Mouse (Mus musculus): ENCODE data around the gene Pacs2. TPM values are rescaled to one million over a fixed set of nuclear protein-coding genes. Genes with fewer than 3 reads are reported as not detected.

Pacs2 gene
- total RNA-seq, 2 experiments from 2014 or later, result 31.9 to 41.4 TPM

DNA sequence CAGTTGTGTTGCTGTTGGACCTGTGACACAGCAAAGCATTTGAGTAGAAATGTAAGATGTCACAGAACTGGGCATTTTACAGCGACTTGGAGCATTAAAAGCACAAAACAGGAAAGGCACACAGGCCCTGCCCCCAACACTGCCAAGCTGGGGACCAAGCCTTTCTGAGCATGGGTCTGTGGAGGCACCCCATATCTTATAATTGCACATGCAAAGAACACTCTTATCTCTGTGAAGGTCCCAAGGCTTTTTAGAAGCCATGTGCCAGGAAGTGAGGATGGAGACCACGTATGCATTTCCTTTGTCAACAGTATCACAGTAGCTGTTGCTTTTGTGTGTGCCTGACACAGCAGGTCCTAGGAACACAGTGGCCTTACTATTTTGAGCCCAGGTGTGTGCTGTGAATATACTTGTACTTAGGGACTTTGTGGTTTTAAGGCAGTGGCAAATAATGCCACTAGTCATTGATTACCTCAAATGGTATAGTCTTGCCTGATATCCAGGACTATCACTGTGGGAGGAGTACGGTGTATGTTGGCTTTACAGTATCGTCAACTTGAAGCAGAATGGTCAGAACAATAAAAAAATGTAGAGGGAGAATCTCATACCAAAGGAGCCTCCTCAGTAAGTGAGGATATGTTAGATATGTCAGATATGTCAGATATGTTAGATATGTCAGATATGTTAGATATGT lies 93.3 kb downstream of the Pacs2 start:
- intact Hi-C loops (cut with DNase I; ENCODE audit: low total_unique reads), result no loop called here
- DNase-seq, result no peak

- DNase-seq, result no peak
- intact Hi-C loops (cut with DNase I; ENCODE audit: low total_unique reads), result no loop called here
Observed at GRCm38 (mm10) chr12:113108528-113109283, 94.4 kb downstream of the Pacs2 start.

GRCm38 (mm10) chr12:113109801-113110200 lies 95.5 kb downstream of the Pacs2 start:
- DNase-seq, result no peak
- intact Hi-C loops (cut with DNase I; ENCODE audit: low total_unique reads), result no loop called here

GRCm38 (mm10) chr12:113114141-113114540 lies 99.8 kb downstream of the Pacs2 start:
- intact Hi-C loops (cut with DNase I; ENCODE audit: low total_unique reads), result no loop called here
- no peak for DNase-seq

DNA sequence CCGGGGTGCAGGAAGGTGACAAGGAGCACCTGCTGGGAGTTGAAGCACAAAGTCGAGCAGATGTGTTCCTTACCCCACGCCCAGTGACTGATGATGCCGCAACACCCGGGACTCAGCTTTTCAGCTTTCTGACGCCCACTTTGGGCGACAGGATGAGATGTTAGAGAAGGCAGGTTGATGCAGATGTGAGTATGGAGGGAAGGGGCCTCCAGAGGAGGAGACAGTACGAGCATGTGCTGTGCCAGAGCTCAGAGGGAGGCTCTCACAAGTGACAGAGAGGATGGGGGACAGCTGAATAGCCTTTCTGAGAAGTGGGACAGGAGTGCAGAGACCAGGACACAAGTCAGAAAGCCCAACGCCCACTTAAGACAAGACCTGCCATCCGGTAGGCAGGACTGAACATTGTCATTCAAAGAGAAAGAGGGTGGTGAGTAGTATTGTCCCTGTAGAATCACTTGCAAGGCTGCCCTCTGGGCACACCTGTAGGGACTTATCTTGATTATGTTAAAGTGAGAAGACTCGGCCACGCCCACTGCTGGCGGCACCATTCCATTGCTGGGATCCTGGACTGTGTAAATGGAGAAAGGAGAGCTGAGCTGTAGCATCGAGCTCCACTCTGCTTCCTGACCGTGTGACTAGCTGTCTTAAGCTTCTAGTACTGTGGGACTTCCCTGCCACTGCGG lies 100.7 kb downstream of the Pacs2 start:
- no peak for DNase-seq
- intact Hi-C loops (cut with DNase I; ENCODE audit: low total_unique reads), result no loop called here

DNA sequence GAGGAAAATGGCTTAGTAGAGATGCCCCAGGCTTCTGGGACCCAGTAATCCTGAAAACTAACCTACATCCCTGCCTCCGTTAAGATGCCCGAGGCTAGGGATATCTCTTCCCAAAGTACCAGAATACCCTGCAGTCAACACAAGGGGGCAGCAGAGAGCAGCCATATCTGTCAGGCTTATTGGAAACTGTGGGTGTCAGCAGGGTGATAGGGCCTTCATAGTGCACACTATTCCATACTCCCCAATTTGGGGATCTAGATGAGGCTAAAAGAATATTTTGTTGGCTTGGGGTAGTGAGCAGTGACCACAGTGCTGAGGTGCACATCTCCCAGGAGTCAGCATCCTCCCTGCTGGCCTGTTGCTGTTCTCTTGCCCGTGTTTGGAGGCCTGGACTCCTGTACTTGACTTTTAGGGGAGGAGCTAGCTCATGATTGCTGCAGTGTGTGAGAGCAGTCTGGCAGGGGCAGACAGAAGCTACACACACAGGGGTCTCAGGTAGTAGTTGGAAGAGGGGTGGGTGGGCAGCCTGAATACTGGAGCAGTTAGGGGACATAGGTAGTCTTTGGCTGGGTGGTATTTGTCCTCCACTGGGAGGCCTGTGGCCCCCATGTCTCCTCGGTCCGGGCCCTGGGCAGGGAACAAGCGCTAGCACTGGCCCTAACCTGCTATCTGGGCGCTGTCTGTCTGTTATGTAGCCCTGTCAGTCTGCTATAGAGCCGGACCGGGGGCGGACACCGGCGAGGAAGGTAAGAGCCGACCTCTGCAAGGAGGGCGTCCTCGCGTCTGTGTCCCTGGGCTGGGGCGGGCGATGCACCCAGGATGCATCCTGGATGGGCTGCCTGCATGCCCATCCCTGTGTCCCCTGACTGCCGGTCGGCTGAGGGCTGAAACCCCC lies 105.5 kb downstream of the Pacs2 start:
- DNase-seq, result peak; percentile 78
- intact Hi-C loops (cut with DNase I; ENCODE audit: low total_unique reads), result no loop called here

Small RNA genes lying within 50 kb of the gene (microRNA-seq; reads per million reads assigned to microRNA genes)
- 0 reads per million in 2 experiments for gene Gm44471

Other genes starting within 250 kb of the Pacs2 start
- 10 to 100 TPM in 1 of 2 experiments, 1 to 10 TPM in 1; 7.8 to 11.3 TPM for gene Ahnak2, start 211.9 kb upstream of the Pacs2 start, total RNA-seq (2021)
- gene Clba1, start 205.6 kb upstream of the Pacs2 start, total RNA-seq (2021), result under 1 TPM; 0.62 to 0.73 TPM
- gene Cdca4, start 185.1 kb upstream of the Pacs2 start, total RNA-seq (2021), result 1 to 10 TPM; 4.3 to 5.8 TPM
- gene Gpr132, start 146.3 kb upstream of the Pacs2 start, total RNA-seq (2021), result under 1 TPM in 1 of 2 experiments, not detected in 1; 0.10 TPM
- 10 to 100 TPM; 24.2 to 25.5 TPM for gene Jag2, start 84.7 kb upstream of the Pacs2 start, total RNA-seq (2021)
- gene Nudt14, start 72.4 kb upstream of the Pacs2 start, total RNA-seq (2021), result 10 to 100 TPM; 14.8 to 17.5 TPM
- gene Btbd6, start 38.0 kb upstream of the Pacs2 start, total RNA-seq (2021), result 10 to 100 TPM in 1 of 2 experiments, 1 to 10 TPM in 1; 7.3 to 10.2 TPM
- 10 to 100 TPM; 21.4 to 22.7 TPM for gene Brf1, start 13.8 kb upstream of the Pacs2 start, total RNA-seq (2021)
- under 1 TPM in 1 of 2 experiments, not detected in 1; 0.27 TPM for gene Tex22, start 60.0 kb downstream of the Pacs2 start, total RNA-seq (2021)
- 10 to 100 TPM; 34.6 to 35.4 TPM for gene Mta1, start 83.8 kb downstream of the Pacs2 start, total RNA-seq (2021)
- 10 to 100 TPM; 82.5 to 84.7 TPM for gene Crip2, start 125.7 kb downstream of the Pacs2 start, total RNA-seq (2021)
- gene Crip1, start 131.8 kb downstream of the Pacs2 start, total RNA-seq (2021), result 100 to 1,000 TPM; 115 to 139 TPM
- gene Tedc1, start 141.9 kb downstream of the Pacs2 start, total RNA-seq (2021), result 1 to 10 TPM in 1 of 2 experiments, under 1 TPM in 1; 0.69 to 1.6 TPM
- under 1 TPM; 0.33 to 0.47 TPM for gene Tmem121, start 171.4 kb downstream of the Pacs2 start, total RNA-seq (2021)